Mouse (Mus musculus): Measurements from ENCODE around the gene Tbck. TPM values are rescaled to one million over a fixed set of nuclear protein-coding genes. Genes with fewer than 3 reads are reported as not detected.

Tbck gene
- total RNA-seq (2023) = 10 to 100 TPM; 29.3 to 33.0 TPM

DNA sequence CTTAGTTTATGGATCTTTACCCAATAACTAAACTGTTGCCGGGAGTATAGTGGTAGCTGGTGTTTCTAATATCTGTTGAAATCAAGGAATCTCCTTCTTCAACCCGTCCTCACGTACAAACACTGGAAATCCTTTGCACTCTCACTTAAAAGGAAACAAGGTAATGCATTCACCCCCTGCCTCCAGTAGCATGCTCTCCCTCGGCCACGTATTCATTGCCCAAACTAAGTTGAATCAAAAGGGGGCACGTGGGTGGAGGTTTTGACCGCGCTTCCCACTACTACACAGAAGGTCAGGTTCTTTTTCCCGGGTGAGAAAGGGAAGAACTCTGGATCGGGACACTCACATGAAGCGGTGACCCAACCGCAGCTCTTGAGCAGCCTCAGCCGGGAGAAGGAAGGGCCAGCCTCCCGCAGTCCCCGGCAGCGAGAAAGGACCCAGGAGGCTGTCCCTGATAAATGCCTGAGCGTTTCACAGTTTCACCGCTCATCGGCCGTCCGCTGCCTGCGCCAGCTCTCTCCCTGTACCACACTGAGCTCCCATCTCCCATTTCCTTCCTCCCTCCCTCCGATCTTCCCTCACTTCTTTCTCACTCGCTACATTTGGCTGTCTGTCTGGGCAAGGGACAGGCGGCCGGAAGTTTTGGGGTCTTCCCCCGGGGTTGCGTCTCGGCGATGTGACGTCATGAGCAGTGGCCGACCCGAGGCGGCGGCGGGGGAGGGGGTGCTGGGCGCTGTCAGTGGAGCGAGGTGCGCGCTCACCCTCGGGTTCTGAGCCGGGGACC lies at the start of gene Tbck:
TSS of gene Tbck (plus strand) at position 698 of the 784 bp plus-strand sequence.

GRCm38 (mm10) chr3:132684231-132684928 lies 436 bp downstream of the Tbck start, which contains the start of gene Aimp1:
Gene Aimp1 (minus strand): TSS chr3:132684370.

Other genes starting within 250 kb of the Tbck start
- gene Gimd1, start 54.3 kb upstream of the Tbck start, total RNA-seq (2023) = not detected
- 10 to 100 TPM; 50.8 to 55.5 TPM for gene Aimp1, start 226 bp downstream of the Tbck start, total RNA-seq (2023)

Measured in T-cell, adult 66 days (primary cell).